Mouse (Mus musculus) adrenal gland, postnatal 25 days (tissue): Measurements from ENCODE around the gene Arhgap8. TPM values are rescaled to one million over a fixed set of nuclear protein-coding genes. Genes with fewer than 3 reads are reported as not detected.

Experiments
- DNase-seq: peaks from one replicate; pipeline ENCODE4 v3.0.0; 2021; ENCODE audit warnings: mixed read lengths
- total RNA-seq: library from RNA; stranded (reverse); gene quantifications from 2 replicates; pipeline ENCODE4 v1.2.3, GENCODE M21; 2021

The Arhgap8 gene
- total RNA-seq, 1 experiment from 2014 or later = 0.76 TPM

GRCm38 (mm10) chr15:84800132-84800531 lies 80.3 kb downstream of the Arhgap8 start:
- DNase-seq = peak; percentile 21

DNA sequence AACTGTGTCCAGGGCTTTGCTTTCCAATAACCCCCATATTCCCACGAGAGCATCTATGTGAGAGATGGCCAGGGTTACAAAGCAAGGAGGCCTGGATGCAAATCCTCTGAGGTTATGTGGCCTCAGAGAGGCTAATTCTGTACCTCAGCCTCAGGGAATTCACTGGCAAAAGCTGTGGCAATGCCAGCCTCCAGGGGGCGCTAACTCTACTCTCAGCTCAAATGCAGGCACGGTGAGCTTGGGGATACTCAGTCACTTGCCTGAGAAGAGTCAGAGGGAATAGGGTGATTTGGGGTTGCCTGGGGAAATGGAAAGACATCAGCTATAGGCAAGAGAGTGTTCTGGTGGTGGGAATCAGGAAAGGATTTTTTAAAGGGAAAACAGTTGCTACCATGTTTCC lies 83.8 kb downstream of the Arhgap8 start:
- peak; percentile 79 for DNase-seq

- no peak for DNase-seq
These were observed 89.6 kb downstream of the Arhgap8 start for GRCm38 (mm10) chr15:84809275-84809952.

- DNase-seq = peak; percentile 12
These were observed 91.3 kb downstream of the Arhgap8 start for GRCm38 (mm10) chr15:84811126-84811525.

- DNase-seq = no peak
These were observed 93.0 kb downstream of the Arhgap8 start for GRCm38 (mm10) chr15:84812831-84813357.

DNA sequence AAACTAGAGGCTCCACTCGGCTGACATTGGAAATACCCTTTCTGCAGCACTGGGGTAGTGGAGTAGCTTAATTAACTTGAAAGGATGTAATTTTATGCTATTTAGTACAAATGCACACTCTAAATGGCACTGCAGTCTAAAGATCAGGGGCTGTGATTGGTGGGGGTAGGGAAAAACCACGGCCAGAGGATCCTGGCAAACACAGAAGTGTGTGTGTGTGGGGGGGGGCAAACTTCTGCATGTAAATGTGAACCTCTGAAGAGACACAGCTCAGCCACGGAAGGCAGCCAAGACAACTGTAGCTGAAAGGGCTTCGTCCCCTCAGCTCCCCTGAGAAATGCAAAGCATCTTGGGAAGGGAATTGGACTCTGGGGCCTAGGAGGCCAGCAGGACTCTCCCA lies 95.3 kb downstream of the Arhgap8 start:
- no peak for DNase-seq

- no peak for DNase-seq
These were observed 97.7 kb downstream of the Arhgap8 start for GRCm38 (mm10) chr15:84817589-84817988.

DNA sequence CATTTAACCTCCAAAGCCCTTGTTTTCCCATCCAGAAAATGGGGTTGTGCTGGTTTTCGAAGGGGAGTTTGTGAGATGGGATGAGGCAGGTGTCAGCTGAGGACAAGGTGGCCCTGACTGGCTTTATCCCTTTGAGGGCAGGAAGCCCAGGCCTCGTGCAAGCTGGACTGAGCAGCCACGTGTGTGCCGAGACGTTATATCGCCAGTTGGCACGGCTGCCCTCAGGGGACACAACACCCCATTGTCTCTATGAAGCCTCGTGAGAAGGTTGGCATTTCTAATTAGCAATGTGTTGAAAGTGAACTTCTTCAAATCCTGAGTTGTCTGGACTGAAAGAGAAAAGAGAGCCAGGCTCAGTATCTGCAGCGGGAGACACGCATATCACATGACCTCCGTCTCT lies 98.4 kb downstream of the Arhgap8 start:
- DNase-seq = no peak

DNA sequence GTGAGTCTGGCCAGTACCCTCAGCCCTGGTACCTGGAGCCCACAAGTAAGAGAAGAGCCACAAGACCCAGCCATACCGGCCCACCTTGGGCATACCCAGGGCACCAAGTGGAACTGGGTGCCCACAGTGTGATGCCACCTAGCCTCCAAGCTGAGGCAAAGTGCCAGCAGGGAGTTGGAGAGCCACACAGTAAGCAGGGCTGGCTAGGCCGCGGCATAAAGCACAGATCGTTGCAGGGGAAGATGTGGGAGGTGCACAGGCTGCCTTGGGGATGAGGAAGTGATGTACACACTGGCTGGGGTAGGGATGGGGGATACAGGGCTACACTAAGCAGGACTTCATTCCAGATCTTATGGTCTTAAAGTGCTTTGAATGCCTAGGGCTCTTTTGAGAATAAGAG lies 101.0 kb downstream of the Arhgap8 start:
- no peak for DNase-seq

Other genes starting within 250 kb of the Arhgap8 start
- gene Rtl6, start 162.2 kb upstream of the Arhgap8 start, total RNA-seq = 6.6 and 9.3 TPM in 2 replicates
- gene Prr5, start 50.4 kb upstream of the Arhgap8 start, total RNA-seq = 3.7 and 5.0 TPM in 2 replicates
- 3.2 and 3.6 TPM in 2 replicates for gene Phf21b, start 136.0 kb downstream of the Arhgap8 start, total RNA-seq
- 0.24 and 0.39 TPM in 2 replicates for gene Gm29666, start 200.0 kb downstream of the Arhgap8 start, total RNA-seq
- gene Nup50, start 203.4 kb downstream of the Arhgap8 start, total RNA-seq = 40.0 and 40.8 TPM in 2 replicates